Mouse (Mus musculus): Measurements from ENCODE around the gene Neo1. TPM values are rescaled to one million over a fixed set of nuclear protein-coding genes. Genes with fewer than 3 reads are reported as not detected.
"Not testable (repeated sequence)": the region's sequence is repeated elsewhere in the genome, so short reads cannot be mapped to it uniquely, and the experiment has no call there.

The Neo1 gene
- polyA plus RNA-seq, 1 experiment from 2014 or later: 51.2 TPM

DNA sequence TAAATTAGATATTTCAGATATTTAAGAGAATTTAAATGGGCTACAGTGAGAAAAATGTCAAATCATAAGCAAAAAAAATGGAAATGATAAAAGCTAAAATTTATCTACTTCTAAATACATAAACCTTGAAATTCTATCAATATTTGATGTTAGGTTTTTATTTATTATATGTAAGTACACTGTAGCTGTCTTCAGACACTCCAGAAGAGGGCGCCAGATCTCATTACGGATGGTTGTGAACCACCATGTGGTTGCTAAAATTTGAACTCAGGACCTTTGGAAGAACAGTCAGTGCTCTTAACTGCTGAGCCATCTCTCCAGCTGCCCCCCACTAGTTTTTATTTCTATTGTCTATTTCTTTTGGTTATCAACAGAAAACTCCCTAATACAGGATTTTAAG is 65.1 kb downstream of the Neo1 start:
- 80% methylated on average over 2 of the region's 2 CpGs for WGBS
- H3K27me3 ChIP-seq; H3K9ac ChIP-seq; H3K4me2 ChIP-seq (replicated peaks); H3K4me1 ChIP-seq; H3K27ac ChIP-seq; H3K9me3 ChIP-seq; ATAC-seq (ENCODE audit: low FRiP score, low read depth); H3K4me3 ChIP-seq: not testable (repeated sequence)
- peaks cover 30% of the 10 kb centered on the region for H3K36me3 ChIP-seq

DNA sequence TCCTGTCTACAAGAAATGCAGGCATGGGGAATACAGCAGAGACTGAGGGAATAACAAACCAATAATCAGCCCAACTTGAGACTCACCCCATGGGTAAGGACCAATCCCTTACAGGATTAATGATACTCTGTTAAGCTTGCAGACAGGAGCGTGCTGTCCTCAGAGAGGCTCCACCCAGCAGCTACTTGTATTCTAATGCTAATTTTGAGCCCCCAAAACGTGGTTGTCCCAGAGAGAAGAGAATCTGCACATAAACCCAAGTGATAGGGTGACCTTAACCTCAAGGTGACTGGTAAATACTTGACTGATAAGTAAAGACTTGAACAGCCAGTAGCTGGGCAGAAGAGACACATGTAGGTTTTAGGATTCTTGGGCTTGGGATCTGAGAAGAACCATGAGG is 68.9 kb downstream of the Neo1 start:
- no peak for ATAC-seq (ENCODE audit: low FRiP score, low read depth)
- no peak overlapping the region for H3K27ac ChIP-seq
- H3K9me3 ChIP-seq: no peaks in the 10 kb centered on the region
- peaks cover 23% of the 10 kb centered on the region for H3K36me3 ChIP-seq
- H3K4me2 ChIP-seq (replicated peaks): no peak overlapping the region
- H3K9ac ChIP-seq: no peak overlapping the region
- H3K4me1 ChIP-seq: no peaks in the 10 kb centered on the region
- H3K27me3 ChIP-seq: no peaks in the 10 kb centered on the region
- WGBS: 55% methylated on average over 2 of the region's 2 CpGs
- no peak overlapping the region for H3K4me3 ChIP-seq

DNA sequence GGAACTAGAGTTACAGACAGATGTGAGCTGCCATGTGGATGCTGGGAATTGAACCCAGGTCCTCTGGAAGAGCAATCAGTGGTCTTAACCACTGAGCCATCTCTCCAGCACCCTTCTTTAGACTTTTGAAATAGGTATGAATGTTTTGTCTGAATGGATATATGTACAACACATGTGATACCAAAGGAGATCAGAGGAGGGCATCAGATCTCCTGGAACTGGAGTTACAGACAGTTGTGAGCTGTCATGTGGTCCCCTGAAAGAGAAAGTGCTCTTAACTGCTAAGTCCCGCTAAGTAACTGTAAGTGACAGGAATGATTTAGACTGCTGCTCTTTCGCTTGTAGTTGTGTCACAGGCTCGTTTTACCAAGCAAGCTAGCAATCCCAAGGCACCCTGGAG is 80.7 kb downstream of the Neo1 start:
- Histone ChIP-seq H3K27me3 (no peaks in the 10 kb centered on the region), H3K9ac (no peak overlapping the region), H3K36me3 (peaks cover 26% of the 10 kb centered on the region), H3K4me3 (no peak overlapping the region), H3K4me2 (replicated peaks) (no peak overlapping the region), H3K9me3 (no peaks in the 10 kb centered on the region), H3K4me1 (no peaks in the 10 kb centered on the region), H3K27ac (no peak overlapping the region)
- WGBS: 59% methylated on average over 3 of the region's 3 CpGs
- ATAC-seq (ENCODE audit: low FRiP score, low read depth): no peak

DNA sequence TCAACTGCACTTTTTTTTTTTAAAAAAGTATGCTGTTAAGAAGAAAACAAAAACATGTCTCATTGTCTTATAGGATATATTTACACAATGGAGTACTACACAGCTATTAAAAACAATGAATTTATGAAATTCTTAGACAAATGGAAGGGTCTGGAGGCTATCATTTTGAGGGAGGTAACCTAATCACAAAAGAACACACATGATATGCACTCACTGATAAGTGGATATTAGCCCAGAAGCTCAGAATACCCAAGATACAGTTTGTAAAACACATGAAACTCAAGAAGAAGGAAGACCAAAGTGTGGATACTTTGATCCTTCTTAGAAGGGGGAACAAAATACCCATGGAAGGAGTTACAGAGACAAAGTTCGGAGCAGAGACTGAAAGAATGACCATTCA is 90.3 kb downstream of the Neo1 start:
- not testable (repeated sequence) for H3K9me3 ChIP-seq; H3K9ac ChIP-seq; H3K4me2 ChIP-seq (replicated peaks); H3K27ac ChIP-seq; H3K4me1 ChIP-seq; H3K27me3 ChIP-seq; ATAC-seq (ENCODE audit: low FRiP score, low read depth); H3K4me3 ChIP-seq; H3K36me3 ChIP-seq
- 91% methylated on average over 1 of the region's 1 CpGs for WGBS

DNA sequence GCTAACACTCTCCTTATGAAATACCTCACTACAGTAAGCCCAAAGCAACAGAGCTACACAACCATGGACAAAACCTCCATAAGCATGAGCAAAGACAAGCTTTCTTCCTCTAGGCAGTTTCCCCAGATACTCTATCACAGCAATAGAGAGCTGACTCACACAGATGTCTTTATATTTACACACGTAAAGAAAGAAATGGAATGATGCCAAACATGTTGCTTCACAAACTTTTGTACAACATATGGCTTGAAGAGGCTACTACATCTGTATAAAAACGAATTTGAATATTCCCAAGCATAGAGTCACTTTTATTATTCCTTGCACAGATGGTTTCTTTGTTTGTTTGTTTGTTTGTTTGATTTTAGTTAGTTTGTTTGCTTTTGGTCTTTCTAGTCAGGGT is 101.5 kb downstream of the Neo1 start:
- Histone ChIP-seq H3K9me3 (no peaks in the 10 kb centered on the region), H3K9ac (no peak overlapping the region), H3K4me3 (no peak overlapping the region), H3K36me3 (peaks cover 28% of the 10 kb centered on the region), H3K27me3 (no peaks in the 10 kb centered on the region), H3K27ac (no peak overlapping the region), H3K4me1 (0 out of 2 replicates have a peak, but pooled peaks cover 3% of the 10 kb centered on the region), H3K4me2 (replicated peaks) (no peak overlapping the region)
- no peak for ATAC-seq (ENCODE audit: low FRiP score, low read depth)
- WGBS: 72% methylated on average over 2 of the region's 2 CpGs

DNA sequence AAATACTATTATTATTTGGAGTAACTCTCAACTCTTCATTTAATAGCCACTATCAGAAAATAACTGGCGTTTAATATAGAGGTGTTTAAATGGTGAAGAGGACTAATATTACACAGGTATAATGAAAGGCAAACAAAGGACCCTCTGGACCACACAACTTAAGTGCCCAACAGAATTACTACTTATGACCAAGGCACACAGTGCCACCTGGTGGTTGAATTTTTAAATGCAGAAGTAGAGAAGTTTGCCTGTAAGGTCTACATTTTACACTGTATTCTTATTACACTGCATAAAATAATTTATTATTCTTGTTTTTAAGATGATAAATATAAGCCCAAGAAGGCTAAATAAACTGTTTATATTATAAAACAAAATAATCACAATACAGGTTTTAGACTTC is 108.1 kb downstream of the Neo1 start:
- Histone ChIP-seq H3K27me3 (no peaks in the 10 kb centered on the region), H3K4me3 (no peak overlapping the region), H3K36me3 (peaks cover 22% of the 10 kb centered on the region), H3K9ac (no peak overlapping the region), H3K4me2 (replicated peaks) (no peak overlapping the region), H3K27ac (no peak overlapping the region), H3K9me3 (no peaks in the 10 kb centered on the region), H3K4me1 (no peaks in the 10 kb centered on the region)
- 24% methylated on average over 1 of the region's 1 CpGs for WGBS
- no peak for ATAC-seq (ENCODE audit: low FRiP score, low read depth)

DNA sequence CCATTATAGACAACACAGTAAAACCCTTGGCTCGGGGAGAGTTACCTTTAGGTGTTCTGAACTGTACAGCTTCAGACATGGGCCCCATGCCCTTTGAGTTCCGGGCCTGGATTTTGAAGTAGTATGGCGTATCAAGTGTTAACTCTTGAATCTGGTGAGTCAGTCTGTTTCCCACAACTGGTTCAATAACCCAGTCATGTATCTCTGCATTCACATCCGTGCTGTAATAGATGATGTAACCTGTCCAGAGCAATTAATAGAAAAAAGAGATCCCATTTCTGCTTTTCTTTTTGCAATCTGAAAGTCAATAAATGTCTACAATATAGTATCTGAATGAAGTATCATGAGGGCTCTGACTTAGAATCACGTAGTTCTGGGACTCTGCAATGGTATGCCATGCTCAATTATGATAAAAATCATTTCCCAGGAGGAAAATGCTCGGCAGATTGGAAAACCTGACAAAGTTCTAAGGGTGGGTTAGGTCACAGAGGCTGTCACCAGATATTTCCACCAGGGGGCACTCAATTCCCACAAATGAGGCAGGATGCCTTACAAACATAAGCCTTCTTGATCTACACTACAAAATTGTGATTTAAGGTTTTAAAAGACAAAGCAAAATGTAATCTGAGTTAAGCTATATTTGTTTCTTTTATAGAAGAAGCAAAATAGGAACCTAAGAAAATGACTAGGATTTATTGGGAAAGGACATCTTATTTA is 133.2 kb downstream of the Neo1 start:
- Histone ChIP-seq H3K27me3 (no peaks in the 10 kb centered on the region), H3K4me2 (replicated peaks) (no peak overlapping the region), H3K9me3 (no peaks in the 10 kb centered on the region), H3K27ac (no peak overlapping the region), H3K9ac (no peak overlapping the region), H3K36me3 (peaks cover 52% of the 10 kb centered on the region), H3K4me1 (no peaks in the 10 kb centered on the region), H3K4me3 (no peak overlapping the region)
- WGBS: 65% methylated on average over 6 of the region's 6 CpGs
- no peak for ATAC-seq (ENCODE audit: low FRiP score, low read depth)

DNA sequence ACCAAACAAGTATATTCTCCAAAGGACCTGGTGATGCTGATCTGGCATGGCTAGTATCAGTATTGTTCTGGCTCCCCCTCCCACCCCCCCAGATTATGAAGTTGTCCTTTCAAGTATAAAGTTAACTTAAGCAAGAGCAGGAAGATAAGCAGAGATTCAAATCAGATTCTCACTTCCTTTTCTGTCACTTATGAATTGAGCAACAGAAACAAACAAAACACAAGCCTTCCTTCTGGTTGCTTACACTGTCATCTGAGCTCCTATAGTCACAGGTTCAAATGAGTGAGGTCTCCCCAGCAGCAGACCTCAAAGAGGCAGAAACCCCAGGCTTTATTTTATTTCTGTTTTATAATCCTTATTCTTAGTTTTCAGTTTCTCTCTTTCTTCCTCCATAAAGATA is 136.6 kb downstream of the Neo1 start:
- Histone ChIP-seq H3K4me1 (no peaks in the 10 kb centered on the region), H3K9ac (no peak overlapping the region), H3K27me3 (no peaks in the 10 kb centered on the region), H3K9me3 (no peaks in the 10 kb centered on the region), H3K4me3 (no peak overlapping the region), H3K4me2 (replicated peaks) (no peak overlapping the region), H3K36me3 (peaks cover 46% of the 10 kb centered on the region), H3K27ac (no peak overlapping the region)
- no peak for ATAC-seq (ENCODE audit: low FRiP score, low read depth)

DNA sequence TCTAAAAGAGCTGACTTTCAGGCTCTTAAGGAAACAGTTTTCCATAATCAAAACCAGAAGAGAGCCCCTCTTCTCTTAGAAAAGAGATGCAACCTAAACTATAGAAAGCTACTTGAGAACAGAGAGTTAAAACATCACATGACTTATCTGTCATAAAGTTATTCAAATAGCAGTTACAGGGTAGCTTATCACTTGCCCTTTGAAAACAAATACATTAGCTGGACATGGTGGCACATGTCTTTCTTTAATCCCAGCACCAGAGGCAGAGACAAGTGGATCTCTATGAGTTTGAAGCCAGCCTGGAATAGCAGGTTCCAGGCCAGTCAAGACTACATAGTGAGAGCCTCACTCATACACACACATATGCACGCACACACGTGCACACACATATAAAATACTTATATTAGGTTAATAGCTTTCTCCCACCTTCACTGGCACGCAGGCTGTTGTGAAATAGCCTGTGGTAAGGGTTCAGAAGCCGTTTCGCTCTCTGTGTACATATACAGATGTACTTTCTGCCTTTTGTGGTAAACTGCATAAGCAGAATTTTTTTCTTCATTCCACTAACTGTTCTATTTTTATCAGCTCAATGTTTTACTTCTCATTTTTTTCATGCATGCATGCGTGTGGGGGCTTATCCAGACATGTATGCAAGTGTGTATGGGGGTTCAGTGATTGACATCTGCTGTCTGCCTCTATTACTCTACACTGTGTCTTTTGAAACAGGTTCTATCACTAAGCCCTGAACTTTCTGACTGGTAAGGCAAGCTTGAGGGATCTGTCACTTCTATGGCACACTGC is 144.2 kb downstream of the Neo1 start:
- H3K36me3 ChIP-seq: peaks cover 75% of the 10 kb centered on the region
- H3K4me3 ChIP-seq: no peak overlapping the region
- H3K9ac ChIP-seq: no peak overlapping the region
- no peak for ATAC-seq (ENCODE audit: low FRiP score, low read depth)
- H3K9me3 ChIP-seq: no peaks in the 10 kb centered on the region
- no peaks in the 10 kb centered on the region for H3K4me1 ChIP-seq
- H3K4me2 ChIP-seq (replicated peaks): no peak overlapping the region
- no peaks in the 10 kb centered on the region for H3K27me3 ChIP-seq
- H3K27ac ChIP-seq: no peak overlapping the region
- 90% methylated on average over 6 of the region's 6 CpGs for WGBS

DNA sequence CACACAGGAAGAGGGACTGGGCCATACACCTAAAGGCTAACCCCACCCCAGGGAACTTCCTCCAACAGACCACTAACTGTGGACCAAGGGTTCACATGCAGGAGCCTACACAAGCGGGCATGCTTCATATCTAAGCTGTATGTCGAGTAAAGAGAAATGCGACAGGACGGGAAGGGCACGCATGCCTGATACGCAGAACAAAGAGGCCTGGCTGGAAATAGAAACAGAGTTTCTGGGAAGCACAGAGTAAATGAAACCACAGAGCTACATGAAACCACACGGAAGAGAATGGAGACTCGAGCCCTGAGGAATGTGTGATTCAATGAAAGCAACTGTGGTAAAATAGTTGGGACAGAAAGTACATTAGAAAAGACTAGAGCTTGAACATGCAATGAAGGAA is 145.3 kb downstream of the Neo1 start:
- no peaks in the 10 kb centered on the region for H3K9me3 ChIP-seq
- H3K4me1 ChIP-seq: no peaks in the 10 kb centered on the region
- no peak overlapping the region for H3K4me2 ChIP-seq (replicated peaks)
- H3K27me3 ChIP-seq: no peaks in the 10 kb centered on the region
- 93% methylated on average over 8 of the region's 8 CpGs for WGBS
- no peak for ATAC-seq (ENCODE audit: low FRiP score, low read depth)
- H3K4me3 ChIP-seq: no peak overlapping the region
- no peak overlapping the region for H3K9ac ChIP-seq
- peaks cover 78% of the 10 kb centered on the region for H3K36me3 ChIP-seq
- H3K27ac ChIP-seq: no peak overlapping the region

DNA sequence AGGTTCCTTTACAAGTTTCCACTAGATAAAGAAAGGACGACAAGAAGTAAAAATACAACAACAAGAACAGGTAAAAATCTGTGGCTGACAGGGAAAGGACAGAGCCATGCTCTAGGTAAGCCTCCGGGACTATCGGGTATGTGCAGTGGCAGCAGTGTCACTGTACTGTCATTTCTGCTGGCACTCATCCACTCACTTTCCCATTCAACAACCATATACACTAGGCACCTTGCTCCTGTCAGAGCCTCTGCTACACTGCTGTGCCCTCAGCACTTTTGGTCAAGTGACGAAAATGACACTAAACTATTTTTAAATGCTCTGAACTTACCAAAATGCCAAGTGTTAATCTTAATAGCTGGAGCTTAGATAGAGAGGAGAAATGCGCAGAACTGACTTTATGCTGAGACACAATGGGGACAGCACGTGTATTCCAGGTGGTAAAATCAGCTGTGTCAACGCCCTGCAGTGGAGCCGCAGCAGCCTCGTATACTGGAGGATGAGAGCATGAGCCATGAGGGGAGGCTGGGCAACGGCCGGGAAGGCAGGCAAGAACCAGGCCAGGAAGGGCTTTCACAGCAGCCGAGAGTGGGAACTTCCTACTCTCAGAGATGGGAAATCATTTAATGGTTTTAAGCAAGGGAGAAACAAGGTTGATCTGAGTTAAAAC is 146.3 kb downstream of the Neo1 start:
- WGBS: 85% methylated on average over 12 of the region's 12 CpGs
- Histone ChIP-seq H3K4me3 (no peak overlapping the region), H3K4me1 (no peaks in the 10 kb centered on the region), H3K36me3 (peaks cover 81% of the 10 kb centered on the region), H3K27ac (no peak overlapping the region), H3K9ac (no peak overlapping the region), H3K27me3 (no peaks in the 10 kb centered on the region), H3K4me2 (replicated peaks) (no peak overlapping the region), H3K9me3 (no peaks in the 10 kb centered on the region)
- no peak for ATAC-seq (ENCODE audit: low FRiP score, low read depth)

DNA sequence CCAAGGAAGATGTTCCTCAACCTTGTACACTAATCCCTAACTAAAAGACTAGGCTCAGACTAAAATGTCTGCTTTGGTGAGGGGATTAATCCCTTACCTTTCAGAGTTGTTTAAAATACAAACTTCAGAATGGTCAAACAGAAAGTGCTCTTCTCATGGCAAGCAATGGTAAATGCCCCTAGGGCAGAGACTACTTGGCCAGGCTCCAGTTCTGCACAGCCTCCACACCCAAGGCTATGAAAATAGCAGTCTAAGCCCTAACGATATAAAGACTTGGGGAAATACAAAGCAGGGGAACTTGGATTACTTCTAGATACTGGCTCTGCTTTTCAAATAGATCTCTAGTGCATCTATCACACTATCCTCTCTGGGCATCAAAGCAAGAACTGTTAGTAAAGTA is 153.6 kb downstream of the Neo1 start:
- no peak for ATAC-seq (ENCODE audit: low FRiP score, low read depth)
- no peak overlapping the region for H3K4me3 ChIP-seq
- no peak overlapping the region for H3K9ac ChIP-seq
- H3K9me3 ChIP-seq: no peaks in the 10 kb centered on the region
- WGBS: 47% methylated on average over 1 of the region's 1 CpGs
- no peak overlapping the region for H3K4me2 ChIP-seq (replicated peaks)
- peaks cover 78% of the 10 kb centered on the region for H3K36me3 ChIP-seq
- no peaks in the 10 kb centered on the region for H3K27me3 ChIP-seq
- H3K27ac ChIP-seq: no peak overlapping the region
- H3K4me1 ChIP-seq: no peaks in the 10 kb centered on the region
